Mouse (Mus musculus) E14TG2a.4 (cell line): Measurements from ENCODE around the gene Lamc2.

ENCODE experiments used
- CTCF ChIP-seq: conservative IDR thresholded peaks from 2 replicates; pipeline ENCODE4 v1.5.1; 2014; ENCODE audit warnings: low read length
- NANOG ChIP-seq: IDR thresholded peaks from 2 replicates; pipeline ENCODE4 v1.6.1; 2014; ENCODE audit warnings: borderline replicate concordance, low read length, mixed read lengths
- POU5F1 ChIP-seq: IDR thresholded peaks from 2 replicates; pipeline ENCODE4 v1.6.1; 2014; ENCODE audit warnings: low read length, borderline replicate concordance

- TF ChIP-seq CTCF, result no peak
- TF ChIP-seq NANOG, result no peak
- no peak for TF ChIP-seq POU5F1
Measured at GRCm38 (mm10) chr1:153084191-153084590, 102.1 kb downstream of the Lamc2 start.
